In the genomic region with DNA sequence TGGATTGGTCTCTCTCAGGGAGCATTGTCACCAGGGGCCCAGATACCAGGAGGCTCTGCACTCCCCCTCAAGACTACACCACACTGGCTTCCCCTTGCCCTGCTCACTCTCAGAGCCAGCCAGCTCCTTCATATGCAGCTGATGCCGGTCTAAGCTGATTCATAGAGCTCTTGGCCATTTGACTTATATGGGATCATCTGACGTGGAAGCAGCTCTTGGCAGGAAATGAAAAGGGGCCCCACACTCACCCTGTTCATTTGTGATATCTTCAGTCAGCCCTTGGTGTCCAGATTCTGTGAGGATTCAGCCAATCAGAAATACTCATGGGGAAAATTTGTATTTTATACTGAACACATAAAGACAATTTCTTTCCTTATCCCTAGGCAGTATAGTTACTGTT, we compare ENCODE assay signal across 23 mouse cellular contexts.
A peak's percentile ranks its signal among the peaks of the same experiment; 100 is the strongest.
DNase-seq lines count a peak whose midpoint lies in the region; ATAC-seq and TF ChIP-seq lines count a peak whose summit lies in the region.
"Had no signal": no experiment of that assay in that cellular context is flagged by ENCODE, and none has a peak within 500 bp of the region (broad histone marks: within the 10 kb centered on the region; RNA-seq: fewer than 3 reads in every experiment).

No protein-coding gene starts in this region.

- TF ChIP-seq CTCF in heart, postnatal 0 days (IDR thresholded peaks at IDR 0.05; ENCODE audit: low read depth): no peak
- TF ChIP-seq CTCF in lung, embryonic 14.5 days (IDR thresholded peaks at IDR 0.05; ENCODE audit: low read depth): no peak

- DNase-seq in heart, postnatal 0 days (ENCODE audit: low spot score): no peak
- no peak for DNase-seq in heart, adult 18-20 months
- peak; percentile 56 for DNase-seq in lung, embryonic 14.5 days
- DNase-seq in lung, postnatal 10 days: no peak
- peak; percentile 63 for DNase-seq in 416B (ENCODE audit: low read depth)
- no peak for DNase-seq in left cerebral cortex, postnatal 14 days (ENCODE audit: low spot score in 2 of 2)
- DNase-seq: adrenal gland, adult 8-10 months; B cell, adult 2 months; cerebellum, adult 11-12 months; cerebellum, adult 9-11 months; gastrocnemius, postnatal 14 days; kidney, adult 18-20 months; kidney, postnatal 25 days; lung, postnatal 4 days; midbrain, embryonic 14.5 days had no signal

- no peak overlapping the region for H3K27ac ChIP-seq in heart, postnatal 0 days (ENCODE audit: low read depth)
- no peak overlapping the region for H3K27ac ChIP-seq in lung, embryonic 14.5 days (ENCODE audit: low read depth)
- H3K27ac ChIP-seq: embryonic facial prominence, embryonic 15.5 days; forebrain, embryonic 12.5 days; heart, embryonic 10.5 days; hindbrain, embryonic 15.5 days; kidney, embryonic 15.5 days; left cerebral cortex, adult 2 months; limb, embryonic 15.5 days had no signal

- no peak overlapping the region for H3K4me2 ChIP-seq in heart, postnatal 0 days (ENCODE audit: low read depth, low read length)
- no peak overlapping the region for H3K4me2 ChIP-seq in lung, embryonic 14.5 days
- H3K4me2 ChIP-seq: embryonic facial prominence, embryonic 15.5 days; forebrain, embryonic 12.5 days; hindbrain, embryonic 15.5 days; kidney, embryonic 15.5 days; limb, embryonic 15.5 days had no signal

- no peak overlapping the region for H3K9ac ChIP-seq in heart, postnatal 0 days (replicated peaks; ENCODE audit: low read depth, low read length)
- H3K9ac ChIP-seq in lung, embryonic 14.5 days: no peak overlapping the region
- H3K9ac ChIP-seq: embryonic facial prominence, embryonic 15.5 days; forebrain, embryonic 12.5 days; hindbrain, embryonic 15.5 days; kidney, embryonic 15.5 days; limb, embryonic 15.5 days had no signal

- WGBS in heart, postnatal 0 days: 15% methylated on average over 2 of the region's 2 CpGs
- 24% methylated on average over 2 of the region's 2 CpGs for WGBS in lung, embryonic 14.5 days

- H3K9me3 ChIP-seq in heart, postnatal 0 days (replicated peaks; ENCODE audit: control insufficient read depth, low read length): no peaks in the 10 kb centered on the region
- no peaks in the 10 kb centered on the region for H3K9me3 ChIP-seq in lung, embryonic 14.5 days (ENCODE audit: low read depth, low read length)
- H3K9me3 ChIP-seq: embryonic facial prominence, embryonic 15.5 days; forebrain, embryonic 12.5 days; heart, embryonic 10.5 days; hindbrain, embryonic 15.5 days; kidney, embryonic 15.5 days; limb, embryonic 15.5 days had no signal

- intact Hi-C loops in left cerebral cortex, postnatal 14 days (cut with DNase I): no loop called here

- no peaks in the 10 kb centered on the region for H3K36me3 ChIP-seq in heart, postnatal 0 days (replicated peaks; ENCODE audit: control insufficient read depth, insufficient read depth, low read length)
- peaks cover 5% of the 10 kb centered on the region; the same call in 1 of the 2 replicates for H3K36me3 ChIP-seq in lung, embryonic 14.5 days (ENCODE audit: insufficient read depth)
- H3K36me3 ChIP-seq: heart, embryonic 10.5 days had no signal

- ATAC-seq in heart, postnatal 0 days (ENCODE audit: insufficient read depth, low read depth): 0 out of 2 replicates have a peak, but pooled peaks have one; percentile 24
- peak; percentile 66; the same call in 1 of the 2 replicates for ATAC-seq in lung, embryonic 14.5 days (ENCODE audit: insufficient read depth)
- peak; percentile 8; the same call in 1 of the 2 replicates for ATAC-seq in megakaryocyte progenitor cell, adult 5-6 weeks (replicated peaks; ENCODE audit: poor library complexity)

- H3K27me3 ChIP-seq in heart, postnatal 0 days (ENCODE audit: control insufficient read depth, insufficient read depth, low read length): no peaks in the 10 kb centered on the region
- H3K27me3 ChIP-seq in lung, embryonic 14.5 days (ENCODE audit: insufficient read depth, low read length): no peaks in the 10 kb centered on the region
- H3K27me3 ChIP-seq: embryonic facial prominence, embryonic 15.5 days; forebrain, embryonic 12.5 days; hindbrain, embryonic 15.5 days; kidney, embryonic 15.5 days; limb, embryonic 15.5 days had no signal

- H3K4me1 ChIP-seq in heart, postnatal 0 days (ENCODE audit: control insufficient read depth, insufficient read depth): peaks cover 9% of the 10 kb centered on the region; the same call in 1 of the 2 replicates
- no peaks in the 10 kb centered on the region for H3K4me1 ChIP-seq in lung, embryonic 14.5 days (ENCODE audit: insufficient read depth)
- H3K4me1 ChIP-seq: forebrain, embryonic 12.5 days; hindbrain, embryonic 15.5 days had no signal

- no peak for TF ChIP-seq EP300 in heart, postnatal 0 days (IDR thresholded peaks at IDR 0.05; ENCODE audit: low read depth)

- H3K4me3 ChIP-seq in heart, postnatal 0 days (ENCODE audit: low read depth, low read length): no peak overlapping the region
- no peak overlapping the region for H3K4me3 ChIP-seq in lung, embryonic 14.5 days (ENCODE audit: low read depth, low read length)
- H3K4me3 ChIP-seq: embryonic facial prominence, embryonic 15.5 days; forebrain, embryonic 12.5 days; heart, embryonic 10.5 days; hindbrain, embryonic 15.5 days; kidney, embryonic 15.5 days; left cerebral cortex, adult 2 months; limb, embryonic 15.5 days had no signal

Comparison
In these comparisons a context has a peak if more than half of its experiments do, and no peak if none do; other contexts are left out.
1. DNase-seq: peak in lung, embryonic 14.5 days (single experiment) and 416B (single experiment); none in heart, postnatal 0 days (single experiment), heart, adult 18-20 months (0 of 2), lung, postnatal 10 days (single experiment) and left cerebral cortex, postnatal 14 days (0 of 2).
2. ATAC-seq: peak in every context shown above with its lines; median percentile 66 in lung, embryonic 14.5 days; 24 in heart, postnatal 0 days; 8 in megakaryocyte progenitor cell, adult 5-6 weeks.